Comparison of ENCODE assay signal across 25 mouse cellular contexts in the genomic region with DNA sequence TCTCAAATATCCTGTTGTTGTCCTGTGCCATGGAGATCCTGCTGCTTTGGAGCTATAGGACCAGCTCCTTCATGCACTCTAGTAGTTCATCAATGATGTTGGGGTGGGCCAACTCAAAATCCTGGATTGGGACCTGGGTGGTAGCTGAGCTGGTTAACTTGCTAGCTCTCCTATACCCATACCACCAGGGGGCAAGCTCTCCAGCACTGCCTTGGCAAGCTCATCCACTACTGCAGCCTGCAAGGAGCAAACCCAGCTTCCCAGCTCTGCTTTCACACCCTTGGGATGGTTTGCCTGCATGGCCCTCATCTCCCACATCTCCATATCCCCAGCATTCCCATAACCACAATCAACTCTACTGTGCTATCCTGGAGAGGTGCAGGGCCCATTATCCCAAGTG. TPM values are rescaled to one million over a fixed set of nuclear protein-coding genes. Genes with fewer than 3 reads are reported as not detected.
A peak's percentile ranks its signal among the peaks of the same experiment; 100 is the strongest.
DNase-seq lines count a peak whose midpoint lies in the region; ATAC-seq and TF ChIP-seq lines count a peak whose summit lies in the region.
"Had no signal": no experiment of that assay in that cellular context is flagged by ENCODE, and none has a peak within 500 bp of the region (broad histone marks: within the 10 kb centered on the region; RNA-seq: fewer than 3 reads in every experiment).

No protein-coding gene starts in this region.

- DNase-seq in liver, embryonic 14.5 days (ENCODE audit: low read depth in 3 of 3, low spot score in 3 of 3): no peak
- no peak for DNase-seq in liver, embryonic 11.5 days (ENCODE audit: low spot score)
- DNase-seq in testis, postnatal 10 days (ENCODE audit: low spot score): no peak
- DNase-seq in stomach, postnatal 0 days (ENCODE audit: low spot score): no peak
- DNase-seq: cerebellum, adult 9-10 months; embryo, embryonic 11 days; gastrocnemius, postnatal 25 days; heart, adult 11 months; heart, postnatal 4 days; kidney, adult 9 months; kidney, postnatal 36 days; left cerebral cortex, postnatal 4 days; lung, adult 18-20 months; right cerebral cortex, postnatal 4 days; thymus, postnatal 14 days had no signal

- H3K4me3 ChIP-seq in intestine, postnatal 0 days (ENCODE audit: low read depth, low read length): no peak overlapping the region
- H3K4me3 ChIP-seq in intestine, embryonic 15.5 days (replicated peaks): no peak overlapping the region
- no peak overlapping the region for H3K4me3 ChIP-seq in liver, embryonic 14.5 days (ENCODE audit: insufficient read depth in 1 of 2, low read depth in 2 of 2, low read length in 2 of 2)
- no peak overlapping the region for H3K4me3 ChIP-seq in liver, embryonic 11.5 days (ENCODE audit: low read depth, low read length)
- H3K4me3 ChIP-seq in testis, adult 2 months (ENCODE audit: control insufficient read depth, low read depth, low read length): no peak overlapping the region
- H3K4me3 ChIP-seq in stomach, postnatal 0 days (ENCODE audit: low read depth, low read length): no peak overlapping the region
- H3K4me3 ChIP-seq: embryonic facial prominence, embryonic 12.5 days; neural tube, embryonic 13.5 days had no signal

- no peak for ATAC-seq in intestine, postnatal 0 days
- no peak for ATAC-seq in intestine, embryonic 15.5 days
- no peak for ATAC-seq in liver, embryonic 14.5 days (ENCODE audit: insufficient read depth)
- ATAC-seq in liver, embryonic 11.5 days (replicated peaks; ENCODE audit: low FRiP score): no peak
- ATAC-seq in stomach, postnatal 0 days (ENCODE audit: low FRiP score, low TSS enrichment): no peak
- ATAC-seq in cerebellum, adult (ENCODE audit: insufficient number of reproducible peaks, low FRiP score, low TSS enrichment): no peak
- ATAC-seq: forebrain, embryonic 14.5 days had no signal

- no peak for TF ChIP-seq POLR2A in testis, adult 2 months (IDR thresholded peaks at IDR 0.05; ENCODE audit: control insufficient read depth, low read depth, low read length)

- TF ChIP-seq CTCF in intestine, postnatal 0 days (IDR thresholded peaks at IDR 0.05; ENCODE audit: low read depth): peak; percentile 67
- TF ChIP-seq CTCF in liver, embryonic 14.5 days (IDR thresholded peaks at IDR 0.05; ENCODE audit: low read depth): peak; percentile 22; the same call in 1 of the 2 replicates
- TF ChIP-seq CTCF in testis, adult 2 months (IDR thresholded peaks at IDR 0.05; ENCODE audit: control insufficient read depth, insufficient read depth, insufficient replicate concordance, low read depth, low read length): peak; percentile 5; the same call in 1 of the 2 replicates
- peak; percentile 56 for TF ChIP-seq CTCF in stomach, postnatal 0 days (IDR thresholded peaks at IDR 0.05; ENCODE audit: low read depth)

- H3K27me3 ChIP-seq in intestine, postnatal 0 days (replicated peaks; ENCODE audit: control insufficient read depth, insufficient read depth, low read length): no peaks in the 10 kb centered on the region
- H3K27me3 ChIP-seq in intestine, embryonic 15.5 days (replicated peaks): no peaks in the 10 kb centered on the region
- H3K27me3 ChIP-seq in liver, embryonic 14.5 days (ENCODE audit: control insufficient read depth, insufficient read depth, low read length): no peaks in the 10 kb centered on the region
- no peaks in the 10 kb centered on the region for H3K27me3 ChIP-seq in liver, embryonic 11.5 days (replicated peaks; ENCODE audit: control insufficient read depth, insufficient read depth, low read length)
- H3K27me3 ChIP-seq in testis, adult 2 months (ENCODE audit: control insufficient read depth, insufficient read depth, low read length): no peaks in the 10 kb centered on the region
- no peaks in the 10 kb centered on the region for H3K27me3 ChIP-seq in stomach, postnatal 0 days (ENCODE audit: control insufficient read depth, insufficient read depth, low read length)
- H3K27me3 ChIP-seq: embryonic facial prominence, embryonic 12.5 days; neural tube, embryonic 13.5 days had no signal

- H3K36me3 ChIP-seq in intestine, postnatal 0 days (ENCODE audit: control insufficient read depth, insufficient read depth): no peaks in the 10 kb centered on the region
- no peaks in the 10 kb centered on the region for H3K36me3 ChIP-seq in intestine, embryonic 15.5 days
- H3K36me3 ChIP-seq in liver, embryonic 14.5 days (replicated peaks; ENCODE audit: control insufficient read depth, insufficient read depth, low read depth): no peaks in the 10 kb centered on the region
- no peaks in the 10 kb centered on the region for H3K36me3 ChIP-seq in liver, embryonic 11.5 days (ENCODE audit: control insufficient read depth, insufficient read depth, low read length)
- H3K36me3 ChIP-seq in testis, adult 2 months (ENCODE audit: control insufficient read depth, insufficient read depth, low read length): no peaks in the 10 kb centered on the region
- no peaks in the 10 kb centered on the region for H3K36me3 ChIP-seq in stomach, postnatal 0 days (ENCODE audit: control insufficient read depth, insufficient read depth, low read length)
- H3K36me3 ChIP-seq: embryonic facial prominence, embryonic 12.5 days; neural tube, embryonic 13.5 days had no signal

- H3K27ac ChIP-seq in intestine, postnatal 0 days (ENCODE audit: low read depth, low read length): no peak overlapping the region
- no peak overlapping the region for H3K27ac ChIP-seq in intestine, embryonic 15.5 days
- no peak overlapping the region for H3K27ac ChIP-seq in liver, embryonic 14.5 days
- no peak overlapping the region for H3K27ac ChIP-seq in liver, embryonic 11.5 days (ENCODE audit: low read depth, low read length)
- H3K27ac ChIP-seq in testis, adult 2 months (ENCODE audit: control insufficient read depth, insufficient read depth, low read depth, low read length): no peak overlapping the region
- H3K27ac ChIP-seq in stomach, postnatal 0 days (replicated peaks): no peak overlapping the region
- H3K27ac ChIP-seq: embryonic facial prominence, embryonic 12.5 days; hindbrain, embryonic 14.5 days; neural tube, embryonic 13.5 days had no signal

- no peaks in the 10 kb centered on the region for H3K9me3 ChIP-seq in intestine, postnatal 0 days (ENCODE audit: control insufficient read depth)
- H3K9me3 ChIP-seq in intestine, embryonic 15.5 days: no peaks in the 10 kb centered on the region
- no peaks in the 10 kb centered on the region for H3K9me3 ChIP-seq in liver, embryonic 14.5 days (ENCODE audit: control insufficient read depth, low read length)
- H3K9me3 ChIP-seq in liver, embryonic 11.5 days (ENCODE audit: control insufficient read depth, low read length): no peaks in the 10 kb centered on the region
- H3K9me3 ChIP-seq in stomach, postnatal 0 days (ENCODE audit: control insufficient read depth, low read length): no peaks in the 10 kb centered on the region
- H3K9me3 ChIP-seq: embryonic facial prominence, embryonic 12.5 days; neural tube, embryonic 13.5 days had no signal

- no peaks in the 10 kb centered on the region for H3K4me1 ChIP-seq in intestine, postnatal 0 days (replicated peaks; ENCODE audit: control insufficient read depth, insufficient read depth, low read length)
- H3K4me1 ChIP-seq in intestine, embryonic 15.5 days (replicated peaks): no peaks in the 10 kb centered on the region
- no peaks in the 10 kb centered on the region for H3K4me1 ChIP-seq in liver, embryonic 14.5 days (replicated peaks; ENCODE audit: control insufficient read depth in 2 of 2, insufficient read depth in 2 of 2, low read length in 1 of 2)
- H3K4me1 ChIP-seq in liver, embryonic 11.5 days (replicated peaks; ENCODE audit: control insufficient read depth, insufficient read depth, low read length): no peaks in the 10 kb centered on the region
- no peaks in the 10 kb centered on the region for H3K4me1 ChIP-seq in testis, adult 2 months (ENCODE audit: control insufficient read depth, insufficient read depth, low read length)
- H3K4me1 ChIP-seq in stomach, postnatal 0 days (replicated peaks; ENCODE audit: control insufficient read depth, insufficient read depth): no peaks in the 10 kb centered on the region
- H3K4me1 ChIP-seq: embryonic facial prominence, embryonic 12.5 days; neural tube, embryonic 13.5 days had no signal

- no peak overlapping the region for H3K9ac ChIP-seq in intestine, postnatal 0 days (ENCODE audit: low read depth, low read length)
- H3K9ac ChIP-seq in intestine, embryonic 15.5 days: no peak overlapping the region
- no peak overlapping the region for H3K9ac ChIP-seq in liver, embryonic 14.5 days (replicated peaks)
- no peak overlapping the region for H3K9ac ChIP-seq in liver, embryonic 11.5 days (ENCODE audit: low read depth, low read length)
- no peak overlapping the region for H3K9ac ChIP-seq in stomach, postnatal 0 days (ENCODE audit: low read length)
- H3K9ac ChIP-seq: embryonic facial prominence, embryonic 12.5 days; hindbrain, embryonic 14.5 days; neural tube, embryonic 13.5 days had no signal

- no peak for TF ChIP-seq EP300 in liver, embryonic 14.5 days (IDR thresholded peaks at IDR 0.05; ENCODE audit: low read depth)
- TF ChIP-seq EP300 in stomach, postnatal 0 days (optimal IDR thresholded peaks at IDR 0.05): no peak

- H3K4me2 ChIP-seq in intestine, postnatal 0 days (replicated peaks; ENCODE audit: low read depth): no peak overlapping the region
- H3K4me2 ChIP-seq in intestine, embryonic 15.5 days (replicated peaks): no peak overlapping the region
- H3K4me2 ChIP-seq in liver, embryonic 14.5 days (ENCODE audit: low read depth): no peak overlapping the region
- no peak overlapping the region for H3K4me2 ChIP-seq in liver, embryonic 11.5 days
- H3K4me2 ChIP-seq in stomach, postnatal 0 days (replicated peaks; ENCODE audit: low read depth): no peak overlapping the region
- H3K4me2 ChIP-seq: embryonic facial prominence, embryonic 12.5 days; heart, embryonic 11.5 days; hindbrain, embryonic 14.5 days; midbrain, embryonic 11.5 days; neural tube, embryonic 13.5 days had no signal

RNA-seq across cellular contexts. Expression of gene Shank2, which starts 10.6 kb away (rescaled TPM):
- 0.68 and 0.74 TPM in 2 replicates for polyA plus RNA-seq in intestine, postnatal 0 days (2015; fragmentation: Nextera tagmentation; extraction: Ambion mirVana)
- 0.99 and 1.1 TPM in 2 replicates for polyA plus RNA-seq in intestine, embryonic 15.5 days (2015; fragmentation: Nextera tagmentation; extraction: Ambion mirVana)
- polyA plus RNA-seq in liver, embryonic 14.5 days (2012; rRNA removed): 0.35 and 0.47 TPM in 2 replicates
- polyA plus RNA-seq in liver, embryonic 14.5 days (2014; fragmentation: Nextera tagmentation; extraction: Ambion mirVana): 0.17 and 0.27 TPM in 2 replicates
- 0.90 and 1.0 TPM in 2 replicates for polyA plus RNA-seq in liver, embryonic 11.5 days (2014; fragmentation: Nextera tagmentation; extraction: Ambion mirVana)
- polyA plus RNA-seq in testis, adult 2 months (2012; rRNA removed): 30.0 and 34.7 TPM in 2 replicates
- polyA plus RNA-seq in stomach, postnatal 0 days (2015; fragmentation: Nextera tagmentation; extraction: Ambion mirVana): 0.68 and 0.69 TPM in 2 replicates

Comparison
In these comparisons a context has a peak if more than half of its experiments do, and no peak if none do; other contexts are left out.
1. CTCF ChIP-seq: peak in every context shown above with its lines; median percentile 67 in intestine, postnatal 0 days; 56 in stomach, postnatal 0 days; 22 in liver, embryonic 14.5 days; 5 in testis, adult 2 months.
2. RNA of gene Shank2, which starts 10.6 kb away (polyA plus RNA-seq): 30.0 to 34.7 TPM in testis, adult 2 months; 0.90 to 1.0 TPM in liver, embryonic 11.5 days, 0.99 to 1.1 TPM in intestine, embryonic 15.5 days, 0.68 to 0.74 TPM in intestine, postnatal 0 days, 0.68 to 0.69 TPM in stomach, postnatal 0 days and 0.17 to 0.47 TPM in liver, embryonic 14.5 days; every median in the first group is over 10 times any median in the second.